In genomic region chr7:68795578-68795977, GRCm38 (mm10) we compare ENCODE assay signal across 12 mouse cellular contexts.
"Had no signal": no experiment of that assay in that cellular context is flagged by ENCODE, and none has a peak within 500 bp of the region (broad histone marks: within the 10 kb centered on the region; RNA-seq: fewer than 3 reads in every experiment).

No protein-coding gene starts in this region.

- ATAC-seq: midbrain, embryonic 13.5 days; midbrain, embryonic 16.5 days had no signal

- DNase-seq: kidney, adult 2 months; liver, embryonic 13.5 days; lung, adult 2 months; lung, postnatal 14 days; lung, postnatal 4 days; right cerebral cortex, postnatal 14 days; right cerebral cortex, postnatal 4 days; thymus, adult 2 months; thymus, postnatal 14 days; thymus, postnatal 4 days had no signal
